Mouse (Mus musculus) right cerebral cortex, postnatal 4 days (tissue): Measurements from ENCODE around the gene Cxcl2.

Experiments
- DNase-seq: peaks from one replicate; pipeline ENCODE4 v3.0.0-alpha.2; 2022

Cxcl2 gene

DNA sequence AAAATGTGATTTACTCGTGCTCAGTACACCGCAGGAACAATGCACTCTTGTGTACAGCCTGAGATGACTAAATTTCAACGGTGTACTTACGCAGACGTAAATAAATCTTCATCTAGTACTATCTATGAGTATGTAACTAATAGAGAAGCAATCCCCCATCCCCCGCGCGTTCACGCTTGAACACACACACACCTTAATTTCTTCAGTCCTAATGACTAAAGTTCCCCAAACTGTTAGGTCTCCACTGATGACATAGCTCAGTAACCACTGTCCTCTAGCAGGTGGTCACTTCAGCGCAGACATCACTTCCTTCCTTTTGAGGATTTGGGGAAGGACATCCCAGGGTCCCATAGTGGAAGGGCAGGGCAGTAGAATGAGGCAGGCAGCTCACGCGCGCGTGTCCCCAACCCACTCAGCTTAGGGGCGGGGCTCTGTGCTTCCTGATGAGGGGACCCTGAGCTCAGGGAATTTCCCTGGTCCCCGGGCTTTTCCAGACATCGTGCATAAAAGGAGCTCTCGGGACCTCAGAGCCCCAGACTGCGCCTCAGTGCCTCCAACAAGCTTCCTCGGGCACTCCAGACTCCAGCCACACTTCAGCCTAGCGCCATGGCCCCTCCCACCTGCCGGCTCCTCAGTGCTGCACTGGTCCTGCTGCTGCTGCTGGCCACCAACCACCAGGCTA, at the start of gene Cxcl2:
Gene Cxcl2, plus strand, starts transcription at position 533 of the 682 bp plus-strand sequence.
- DNase-seq = no peak

DNA sequence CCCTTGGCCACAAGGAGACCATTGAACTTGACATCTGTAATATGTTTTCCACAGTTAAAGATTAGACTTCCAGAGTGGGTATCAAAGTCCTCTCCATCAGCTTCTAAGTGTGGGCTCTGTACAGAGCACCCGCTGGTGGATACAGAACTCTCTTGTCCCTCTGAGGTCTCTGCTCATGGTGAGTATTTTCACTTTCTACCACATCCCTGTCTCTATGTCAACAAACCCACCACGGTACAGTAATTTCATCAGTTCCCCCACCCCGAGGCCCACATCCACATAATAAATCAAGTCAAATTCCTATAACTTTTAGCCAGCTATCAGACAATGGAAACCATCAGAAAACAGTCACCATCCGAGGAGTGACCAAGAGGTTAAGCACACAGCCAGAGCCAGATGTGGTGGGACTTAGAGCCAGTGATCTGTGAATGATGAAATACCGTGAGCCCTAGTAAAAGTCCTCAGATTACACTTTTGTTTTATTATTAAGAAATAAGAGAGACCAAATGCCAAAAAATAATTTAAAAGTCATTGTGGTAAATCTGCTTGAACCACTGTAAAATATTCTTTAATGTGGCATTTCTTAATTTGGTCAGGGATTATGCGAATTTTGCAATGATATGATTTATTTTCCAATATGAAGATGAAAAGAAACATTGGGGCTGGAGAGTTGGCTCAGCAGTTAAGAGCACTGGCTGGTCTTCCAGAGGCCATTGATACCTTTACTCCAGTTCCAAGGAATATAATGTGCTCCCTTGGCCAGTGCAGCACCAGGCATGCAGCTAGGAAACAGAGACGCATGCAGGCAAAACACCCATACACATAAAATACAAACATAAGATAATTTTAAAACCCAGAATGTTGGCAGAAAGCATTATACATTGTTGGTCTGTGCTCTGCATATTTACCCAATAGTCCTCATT, 48.1 kb upstream of the Cxcl2 start:
- no peak for DNase-seq

DNA sequence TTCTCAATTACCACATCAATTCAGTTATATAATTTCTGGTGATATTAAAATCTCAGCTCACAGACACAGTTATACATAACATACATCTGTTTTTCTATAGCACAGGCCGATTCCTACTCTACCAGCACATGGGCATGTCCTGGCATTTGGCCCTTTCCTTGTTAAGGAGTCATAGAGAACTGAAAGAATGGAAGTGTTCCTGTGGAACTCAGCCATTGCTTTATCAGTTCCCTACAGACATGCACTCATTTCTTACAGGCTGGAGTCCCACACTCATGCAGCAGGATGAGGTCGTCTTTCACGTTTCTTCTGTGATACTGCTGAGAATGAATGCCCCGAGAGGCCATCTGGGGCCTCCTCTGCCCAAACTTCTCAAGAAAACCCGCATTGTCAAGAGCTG, 46.2 kb upstream of the Cxcl2 start:
- DNase-seq = no peak

DNA sequence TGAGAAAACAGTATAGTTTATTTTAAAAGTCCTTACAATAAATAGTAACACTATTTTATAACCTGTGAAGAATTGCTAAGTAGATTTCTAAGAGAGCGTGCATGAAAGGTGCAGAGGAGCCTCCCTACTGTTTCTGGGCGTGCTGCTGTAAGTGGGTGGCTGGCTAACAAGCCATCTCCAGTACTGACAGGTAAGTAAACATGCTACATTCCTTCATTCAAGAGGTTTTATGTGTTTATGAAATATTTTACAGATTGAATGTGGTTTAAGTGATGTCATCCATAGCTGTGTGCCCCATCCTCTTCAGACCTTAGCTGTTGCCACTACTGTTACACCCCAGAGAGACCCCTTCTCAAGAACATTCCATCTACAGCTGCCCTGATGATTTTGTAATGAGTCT, 45.2 kb upstream of the Cxcl2 start:
- DNase-seq = no peak

DNA sequence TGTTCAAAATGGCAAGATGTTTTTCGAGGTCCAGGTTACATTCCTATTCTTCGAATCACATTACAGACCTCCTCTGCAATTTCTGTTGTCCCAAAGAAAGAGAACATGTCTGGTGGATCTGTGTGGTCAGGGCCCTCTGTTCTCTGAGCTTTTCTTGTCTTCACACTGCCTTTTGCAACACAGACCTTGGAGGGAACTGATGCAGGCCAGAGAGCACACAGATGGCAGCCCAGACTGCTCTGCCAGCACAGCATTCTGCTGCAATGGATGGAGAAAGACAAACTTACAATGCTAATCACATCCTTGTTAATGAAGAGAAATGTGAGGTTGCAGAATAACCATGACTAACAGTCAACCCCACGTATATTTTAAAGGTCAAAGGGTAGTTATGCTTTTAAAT, 44.6 kb upstream of the Cxcl2 start:
- DNase-seq = no peak

DNA sequence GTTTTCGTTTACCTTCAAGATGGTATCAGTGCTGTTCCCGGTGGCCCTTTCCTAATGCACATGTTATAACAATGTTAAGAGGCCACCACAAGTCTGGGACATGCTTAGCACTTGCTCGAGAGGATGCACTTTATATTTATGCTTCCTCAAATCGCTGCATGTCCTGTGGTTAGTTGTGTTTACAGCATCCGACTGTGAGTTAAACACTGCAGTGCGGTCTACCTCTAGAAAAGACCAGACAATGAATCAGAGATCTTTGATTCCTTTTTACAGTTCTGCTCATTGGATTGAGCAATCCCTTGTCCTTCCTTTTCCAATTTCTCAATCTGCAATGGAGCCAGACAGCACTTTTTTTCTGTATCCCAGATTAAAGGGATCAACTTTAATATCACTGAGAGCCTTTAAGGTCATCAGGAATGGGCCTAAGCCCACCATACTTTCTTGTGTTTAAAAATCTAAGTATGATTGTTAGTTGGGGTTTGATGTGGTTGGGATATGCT, 41.7 kb upstream of the Cxcl2 start:
- DNase-seq = no peak

DNA sequence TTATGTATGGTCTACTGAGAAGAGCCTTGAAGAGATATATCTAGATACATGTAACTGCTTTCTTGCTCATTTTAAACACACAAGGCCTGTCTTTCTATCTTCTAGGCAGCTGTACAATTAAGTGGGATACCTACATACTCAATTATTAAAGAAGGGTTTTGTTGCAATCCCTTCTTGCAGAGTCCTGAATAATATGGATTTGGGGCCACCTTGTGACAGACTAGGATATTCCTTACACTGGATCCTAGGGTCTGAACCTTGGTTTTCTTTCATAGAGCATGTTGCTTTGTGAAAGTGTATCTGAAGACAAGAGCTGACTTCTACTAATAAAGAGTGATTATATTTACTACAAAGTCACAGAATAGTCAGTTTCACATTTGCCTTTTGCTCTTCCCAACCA, 36.9 kb upstream of the Cxcl2 start:
- no peak for DNase-seq

DNA sequence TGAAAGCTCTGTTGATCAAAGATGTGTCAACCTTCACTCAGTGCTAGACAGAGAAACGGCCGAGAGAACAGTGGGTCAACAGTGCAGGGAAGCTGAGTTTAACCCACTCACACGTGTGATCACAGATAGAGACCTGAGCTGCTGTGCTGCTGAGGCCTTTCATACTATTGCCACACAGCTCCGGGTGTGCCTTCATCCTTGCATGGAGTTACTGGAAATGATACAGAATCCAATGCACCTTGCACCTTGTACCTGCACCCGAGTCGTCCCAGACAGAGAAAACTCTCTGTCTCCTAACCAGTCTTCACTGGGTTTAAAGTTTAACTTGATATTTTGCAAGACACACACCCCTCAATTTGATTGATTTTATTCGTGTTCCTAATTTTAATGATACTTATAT, 31.3 kb upstream of the Cxcl2 start:
- DNase-seq = no peak

DNA sequence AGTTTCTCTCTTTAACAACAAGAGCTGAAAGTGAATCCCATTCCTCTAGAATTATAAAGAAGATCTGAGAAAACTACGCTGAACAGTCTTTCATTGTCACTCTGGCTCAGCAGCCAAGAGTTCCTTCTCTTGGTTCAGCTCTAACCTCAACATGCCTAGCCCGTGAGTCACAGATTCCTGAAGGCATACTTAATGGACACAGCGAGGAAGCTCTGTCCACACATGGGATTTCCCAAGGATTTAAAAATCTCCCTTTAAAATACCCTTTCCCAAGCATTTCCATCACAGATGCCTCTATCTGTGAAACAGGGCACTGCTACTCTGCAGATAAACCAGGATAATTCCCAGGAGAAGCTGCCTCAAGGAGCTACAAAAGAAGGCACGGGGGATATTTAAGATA, 27.6 kb upstream of the Cxcl2 start:
- DNase-seq = no peak

DNA sequence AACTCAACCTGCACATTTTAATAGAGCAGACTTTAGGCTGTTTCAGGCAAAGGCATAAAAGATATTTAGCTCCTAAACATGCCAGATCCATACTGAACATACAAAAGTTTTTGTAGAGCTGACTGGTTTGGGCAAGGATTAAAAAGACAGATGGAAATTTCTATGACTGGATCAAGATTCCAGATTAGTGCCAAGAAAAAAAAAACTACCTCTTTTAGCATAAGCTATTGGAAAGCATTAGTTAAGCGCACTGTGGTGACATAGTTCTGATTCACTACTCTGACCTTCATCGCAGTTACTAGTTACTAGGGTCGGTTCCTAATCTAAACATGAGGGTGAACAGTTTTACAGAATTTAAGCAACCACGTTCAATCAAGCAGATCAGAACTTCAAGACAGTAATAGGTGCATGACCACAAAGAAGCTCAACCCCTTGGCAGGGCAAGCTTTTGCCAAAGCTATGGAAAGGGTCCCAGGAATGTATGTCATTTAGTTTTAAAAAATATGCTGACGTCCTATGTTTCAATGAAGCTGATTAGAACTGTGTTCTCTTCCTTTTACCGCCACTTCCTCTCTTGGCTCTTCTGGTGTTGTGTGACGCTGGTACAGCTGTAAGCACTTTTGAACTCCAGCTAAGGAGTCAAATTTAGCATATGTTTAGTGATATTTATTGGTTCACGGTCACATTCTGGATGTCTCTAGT, 27.0 kb upstream of the Cxcl2 start:
- no peak for DNase-seq

DNA sequence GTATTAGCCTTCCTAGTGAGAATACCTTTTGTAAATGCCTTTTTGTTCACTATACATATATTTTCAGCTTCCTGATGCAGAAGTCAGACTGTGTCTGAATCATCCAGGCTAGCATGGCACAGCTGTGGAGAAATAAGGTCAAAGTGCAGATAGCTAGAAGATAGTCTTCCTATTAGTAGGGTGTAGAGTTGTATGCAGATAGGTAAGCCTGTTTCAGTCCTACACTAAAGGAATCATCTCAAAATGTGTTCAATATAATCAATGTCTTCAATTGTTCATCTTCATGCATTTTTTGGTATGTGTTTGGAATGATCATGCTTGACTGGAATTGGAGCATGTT, 26.5 kb upstream of the Cxcl2 start:
- no peak for DNase-seq

DNA sequence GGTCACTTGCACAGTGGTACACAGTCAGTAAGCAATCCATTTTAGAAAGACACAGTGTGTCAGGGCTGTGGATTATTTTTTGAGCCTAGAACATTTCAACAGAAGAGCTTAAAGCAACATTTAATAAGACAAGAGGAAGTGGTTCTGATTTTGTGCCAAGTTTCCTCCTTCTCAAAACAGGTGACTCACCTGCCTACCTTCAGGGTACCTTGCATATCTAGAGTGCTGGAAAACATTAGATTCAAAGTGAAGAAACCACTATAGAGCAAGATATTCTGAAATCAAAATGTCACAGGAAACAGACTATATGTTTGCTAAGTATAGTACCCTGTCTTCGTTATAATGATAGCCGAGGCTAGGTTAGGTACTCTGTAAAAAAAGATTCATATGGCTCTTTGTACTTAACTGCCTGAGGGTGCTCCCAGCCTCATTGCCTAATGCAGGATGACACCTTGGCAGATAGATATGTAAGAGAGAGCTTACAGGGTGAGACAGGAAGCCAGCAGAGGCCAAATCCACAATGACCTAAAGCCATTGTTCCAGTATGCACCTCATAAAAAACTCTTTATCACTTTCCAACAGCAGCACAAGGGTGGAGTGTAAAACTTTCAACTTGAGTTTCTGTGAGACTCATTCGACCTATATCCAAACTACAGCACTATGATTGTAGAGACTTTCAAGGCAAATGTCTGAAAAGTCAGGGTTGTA, 24.2 kb upstream of the Cxcl2 start:
- DNase-seq = no peak

DNA sequence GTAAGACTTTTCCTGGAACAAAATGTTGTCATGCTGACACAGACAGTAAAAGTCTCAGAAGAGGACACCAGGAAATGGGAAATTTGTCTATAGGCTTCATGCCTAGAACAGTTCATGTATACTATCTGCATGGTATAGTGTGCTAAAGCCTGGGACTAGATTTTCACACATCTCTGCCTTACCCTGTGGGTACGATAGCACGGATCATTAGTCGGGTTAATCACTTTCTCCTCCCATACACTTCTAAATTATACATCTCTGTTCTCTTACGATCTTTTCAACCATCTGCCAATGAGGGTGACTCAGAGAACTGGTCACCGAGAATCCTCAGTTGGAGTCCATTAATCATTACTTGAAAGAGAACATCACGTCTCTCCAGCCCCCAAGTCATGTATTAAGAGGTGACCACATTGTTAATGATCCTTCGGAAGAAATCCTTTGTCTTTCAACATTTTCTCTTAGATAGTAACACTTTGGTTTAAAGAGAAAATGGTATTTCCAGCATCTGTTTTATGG, 23.3 kb upstream of the Cxcl2 start:
- DNase-seq = no peak

DNA sequence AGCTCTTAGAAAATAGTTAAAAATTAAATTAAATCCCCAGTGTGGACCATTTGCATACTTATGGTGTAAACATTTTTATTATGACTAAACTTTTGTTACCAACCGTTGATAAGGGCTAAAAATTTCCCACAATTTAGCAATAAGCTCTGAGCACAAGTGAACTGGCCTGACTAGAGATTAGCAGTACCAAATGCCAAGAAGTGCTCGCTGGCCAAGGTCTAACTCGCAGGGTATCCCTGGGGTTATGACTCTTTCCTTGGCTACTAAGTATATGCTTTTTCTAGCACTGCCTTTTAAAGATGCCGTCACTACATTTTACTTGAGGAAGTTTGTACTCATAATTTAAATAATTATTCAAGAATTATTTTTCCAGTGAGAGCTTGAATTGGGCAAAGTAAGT, 22.6 kb upstream of the Cxcl2 start:
- no peak for DNase-seq

DNA sequence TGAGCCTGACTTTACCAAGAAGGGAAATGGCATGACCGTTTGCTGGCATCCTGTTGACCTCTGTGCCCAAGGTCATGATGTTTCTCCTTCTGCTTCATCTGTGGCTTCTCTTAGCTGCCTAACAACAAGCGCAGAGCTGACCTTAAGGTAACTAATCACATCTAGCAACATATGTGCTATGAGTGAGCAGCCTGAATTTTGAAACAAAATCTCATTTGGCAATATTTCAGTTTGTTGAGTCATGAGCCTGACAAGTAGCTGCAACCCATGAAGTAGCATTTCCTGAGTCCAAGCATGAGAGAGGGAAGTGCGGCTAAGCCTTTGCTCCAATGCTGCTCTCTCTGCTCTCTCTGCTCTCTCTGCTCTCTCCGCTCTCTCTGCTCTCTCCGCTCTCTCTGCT, 22.0 kb upstream of the Cxcl2 start:
- DNase-seq = no peak

DNA sequence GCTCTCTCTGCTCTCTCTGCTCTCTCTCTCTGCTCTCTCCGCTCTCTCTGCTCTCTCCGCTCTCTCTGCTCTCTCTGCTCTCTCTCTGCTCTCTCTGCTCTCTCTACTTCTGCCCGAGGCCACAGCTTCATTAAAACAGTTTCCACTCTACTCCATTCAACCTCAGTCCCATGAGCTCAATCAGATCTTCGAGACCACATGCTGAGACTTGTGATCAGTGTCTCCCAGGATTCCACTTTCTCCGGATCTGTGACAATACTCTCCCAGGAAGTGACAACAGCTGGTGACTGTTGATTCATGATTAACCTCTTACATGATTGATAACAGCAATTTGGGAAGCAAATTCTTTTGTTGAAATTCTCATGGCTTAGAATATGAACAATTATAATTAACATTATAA, 21.5 kb upstream of the Cxcl2 start:
- DNase-seq = no peak

DNA sequence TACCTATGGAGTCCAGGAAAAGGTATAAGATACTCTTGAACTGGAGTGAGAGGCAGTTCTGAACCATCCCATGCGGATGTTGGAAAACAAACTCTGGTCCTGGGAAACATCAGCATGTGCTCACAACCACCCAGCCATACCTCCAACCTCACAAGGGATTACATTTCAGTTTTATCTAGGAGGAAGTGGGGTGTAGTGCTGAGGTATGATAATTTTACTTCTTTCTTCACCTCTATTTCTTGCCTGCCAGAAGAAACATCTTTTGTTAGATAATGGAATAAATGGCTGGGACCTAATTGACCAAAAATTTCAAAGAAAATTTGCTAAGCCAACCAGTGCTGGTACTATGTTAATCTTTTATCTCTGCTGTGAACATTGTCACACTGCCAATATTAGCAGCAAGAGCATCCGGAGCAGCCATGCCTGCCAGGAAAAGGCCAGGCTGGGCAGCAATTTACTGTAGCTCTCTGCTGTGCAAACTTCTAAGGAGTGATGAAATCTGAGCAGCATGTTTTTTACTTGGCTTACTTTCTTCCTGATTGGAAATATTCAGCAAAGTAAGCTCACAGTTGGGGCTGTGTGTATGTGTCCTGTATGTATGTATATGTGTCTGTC, 18.9 kb upstream of the Cxcl2 start:
- DNase-seq = no peak

DNA sequence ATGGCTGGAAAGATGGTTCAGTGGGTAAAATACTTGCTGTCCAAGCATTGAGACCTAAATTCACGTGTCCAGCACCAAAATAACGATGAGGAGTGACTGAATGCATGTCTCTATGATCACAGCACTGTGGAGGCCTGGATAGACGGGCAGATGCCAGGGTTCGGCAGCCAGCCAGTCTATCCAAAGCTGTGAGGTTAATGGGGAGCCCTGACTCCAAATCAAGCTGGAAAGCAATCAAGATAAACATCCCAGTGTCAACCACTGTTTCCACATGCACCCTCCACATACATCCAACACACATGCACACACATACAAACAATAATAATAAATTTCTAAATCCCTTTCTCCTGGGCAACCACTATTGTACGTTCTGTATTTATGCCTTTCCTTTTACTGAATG, 15.0 kb upstream of the Cxcl2 start:
- no peak for DNase-seq

DNA sequence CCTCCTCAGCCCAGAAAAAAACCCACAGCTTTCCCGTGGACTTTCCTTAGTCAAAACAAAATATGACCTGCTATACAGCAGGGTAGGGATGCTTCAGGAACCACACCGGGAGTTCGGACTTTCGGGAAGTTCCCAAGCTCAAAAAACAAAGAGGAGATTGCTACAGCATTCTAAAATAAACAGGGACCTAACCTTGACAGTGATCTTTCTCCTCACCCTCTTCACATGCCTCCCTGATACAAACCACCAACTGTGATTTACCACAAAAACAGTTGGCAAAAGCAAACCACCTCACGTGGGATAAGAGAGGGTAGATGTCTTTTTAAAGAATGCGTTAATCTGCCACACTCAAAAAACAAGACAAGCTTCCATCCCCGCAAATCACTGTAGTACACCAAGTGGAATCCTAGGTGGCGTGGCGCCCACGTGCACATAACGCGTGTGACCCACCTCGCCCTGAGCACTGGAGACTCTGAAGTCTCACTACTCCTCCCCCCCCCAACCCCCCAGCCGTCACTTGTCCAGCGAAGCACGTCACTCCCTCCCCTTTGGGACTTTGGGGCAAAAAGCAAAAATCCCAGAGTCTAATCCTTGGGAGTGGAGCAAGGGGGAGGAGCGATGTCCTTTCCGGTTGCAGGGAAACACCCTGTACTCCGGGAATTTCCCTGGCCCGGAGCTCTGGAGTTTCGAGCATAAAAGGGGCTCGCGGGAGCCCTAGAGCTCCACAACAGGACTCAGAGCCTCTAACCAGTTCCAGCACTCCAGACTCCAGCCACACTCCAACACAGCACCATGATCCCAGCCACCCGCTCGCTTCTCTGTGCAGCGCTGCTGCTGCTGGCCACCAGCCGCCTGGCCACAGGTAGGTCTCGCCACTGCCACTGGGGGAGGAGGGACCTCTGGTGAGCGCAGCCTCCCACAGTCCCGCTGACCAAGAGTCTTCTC, 12.9 kb upstream of the Cxcl2 start, which contains the start of gene Cxcl1:
Gene Cxcl1, plus strand, starts transcription at position 723 of the 945 bp plus-strand sequence.
- peak; percentile 58 for DNase-seq

DNA sequence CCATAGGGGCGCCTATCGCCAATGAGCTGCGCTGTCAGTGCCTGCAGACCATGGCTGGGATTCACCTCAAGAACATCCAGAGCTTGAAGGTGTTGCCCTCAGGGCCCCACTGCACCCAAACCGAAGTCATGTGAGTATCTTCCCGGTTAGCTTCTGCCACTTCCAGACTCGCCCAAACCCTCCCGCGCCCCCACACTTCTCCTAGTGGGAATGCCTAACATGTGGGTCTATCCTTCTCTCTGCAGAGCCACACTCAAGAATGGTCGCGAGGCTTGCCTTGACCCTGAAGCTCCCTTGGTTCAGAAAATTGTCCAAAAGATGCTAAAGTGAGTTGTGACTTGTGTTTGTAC, 12.2 kb upstream of the Cxcl2 start:
- no peak for DNase-seq

DNA sequence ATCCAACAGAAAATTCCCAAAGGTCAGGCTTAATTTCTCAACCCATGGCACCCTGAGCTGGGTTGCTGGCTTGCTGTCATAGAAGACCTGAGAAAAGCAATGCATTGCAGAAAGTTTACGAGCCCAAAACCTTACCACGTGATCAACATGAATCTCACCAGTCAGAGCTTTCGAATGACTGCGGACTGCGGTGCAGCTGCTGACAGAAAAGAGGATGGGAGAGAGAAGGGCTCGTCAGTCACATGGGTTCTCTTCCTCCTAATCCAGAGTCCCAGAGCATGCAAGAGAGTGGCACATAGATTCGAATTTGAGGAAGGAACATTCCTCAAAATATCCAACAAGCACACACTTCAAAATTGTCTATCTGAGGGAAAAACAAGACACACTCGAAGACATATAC, 9.4 kb upstream of the Cxcl2 start:
- no peak for DNase-seq
